Mouse (Mus musculus): Measurements from ENCODE around the gene Vipr2. TPM values are rescaled to one million over a fixed set of nuclear protein-coding genes. Genes with fewer than 3 reads are reported as not detected.

Vipr2 gene
- total and polyA plus RNA-seq, 3 experiments: 0.99 to 2.7 (median 1.2) TPM

GRCm38 (mm10) chr12:116086951-116087600 lies 9.6 kb downstream of the Vipr2 start:
- H3K9ac ChIP-seq (ENCODE audit: low read depth, low read length): no peak overlapping the region
- no peak overlapping the region for H3K27ac ChIP-seq
- H3K79me2 ChIP-seq (replicated peaks; ENCODE audit: control insufficient read depth, insufficient read depth, low read length): no peaks in the 10 kb centered on the region
- no peaks in the 10 kb centered on the region for H3K27me3 ChIP-seq (ENCODE audit: control insufficient read depth, insufficient read depth, low read length)
- H3K36me3 ChIP-seq (ENCODE audit: control insufficient read depth, insufficient read depth, low read length): no peaks in the 10 kb centered on the region
- intact Hi-C loops (cut with DNase I): no loop called here
- no peaks in the 10 kb centered on the region for H3K4me1 ChIP-seq (ENCODE audit: control insufficient read depth, insufficient read depth, low read length)
- TF ChIP-seq EP300 (IDR thresholded peaks at IDR 0.05; ENCODE audit: insufficient read depth, low read depth, low read length): no peak
- TF ChIP-seq CTCF (IDR thresholded peaks at IDR 0.05): no peak
- TF ChIP-seq POLR2A (IDR thresholded peaks at IDR 0.05; ENCODE audit: insufficient read depth, low read depth, low read length): no peak
- WGBS: 79% methylated on average over 5 of the region's 5 CpGs
- H3K4me3 ChIP-seq: no peak overlapping the region
- DNase-seq: no peak

- Histone ChIP-seq H3K4me3 (no peak overlapping the region), H3K27me3 (ENCODE audit: control insufficient read depth, insufficient read depth, low read length) (no peaks in the 10 kb centered on the region), H3K4me1 (ENCODE audit: control insufficient read depth, insufficient read depth, low read length) (no peaks in the 10 kb centered on the region), H3K27ac (no peak overlapping the region), H3K79me2 (replicated peaks; ENCODE audit: control insufficient read depth, insufficient read depth, low read length) (no peaks in the 10 kb centered on the region), H3K36me3 (ENCODE audit: control insufficient read depth, insufficient read depth, low read length) (no peaks in the 10 kb centered on the region), H3K9ac (ENCODE audit: low read depth, low read length) (no peak overlapping the region)
- TF ChIP-seq POLR2A (IDR thresholded peaks at IDR 0.05; ENCODE audit: insufficient read depth, low read depth, low read length): no peak
- no peak for TF ChIP-seq EP300 (IDR thresholded peaks at IDR 0.05; ENCODE audit: insufficient read depth, low read depth, low read length)
- no peak for TF ChIP-seq CTCF (IDR thresholded peaks at IDR 0.05)
- 83% methylated on average over 3 of the region's 3 CpGs for WGBS
- intact Hi-C loops (cut with DNase I): no loop called here
- DNase-seq: no peak
Observed at GRCm38 (mm10) chr12:116089836-116090235, 12.3 kb downstream of the Vipr2 start.

DNA sequence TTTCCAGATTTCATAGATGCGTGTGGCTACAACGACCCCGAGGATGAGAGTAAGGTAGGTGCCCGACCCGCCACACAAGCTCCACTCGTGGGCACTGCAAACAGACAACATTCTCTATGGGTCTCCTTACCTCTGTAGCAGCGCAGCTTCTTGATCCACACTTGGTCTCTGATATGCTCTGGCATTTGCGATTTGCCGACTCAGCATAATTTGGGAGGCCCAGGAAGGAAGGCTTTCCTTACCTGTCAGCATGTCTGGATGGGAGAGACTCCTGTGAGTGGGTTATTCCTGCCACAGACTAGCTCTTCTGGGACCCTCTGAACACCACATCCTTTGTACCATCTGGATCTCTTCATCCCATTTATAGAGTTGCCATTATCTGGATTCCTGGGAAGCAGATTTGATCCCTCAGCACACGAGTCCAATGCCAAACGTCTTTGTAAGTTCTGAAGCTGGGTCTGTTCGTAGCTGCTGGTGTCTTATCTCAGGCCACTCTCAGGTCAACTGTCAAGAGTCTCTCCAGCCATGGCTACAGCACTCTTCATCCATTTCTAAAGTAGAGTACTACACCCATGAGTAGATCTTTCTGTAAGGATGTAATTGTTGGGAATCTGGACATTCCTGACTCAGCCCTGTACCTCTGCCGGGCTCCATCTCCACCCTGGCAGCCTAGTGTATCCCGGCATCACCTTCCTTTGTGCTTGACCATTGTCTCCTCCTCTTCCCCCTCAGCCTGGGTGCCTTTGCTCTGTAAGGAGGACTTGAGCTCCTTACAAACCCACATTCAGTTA lies 17.4 kb downstream of the Vipr2 start:
- 72% methylated on average over 14 of the region's 14 CpGs for WGBS
- intact Hi-C loops (cut with DNase I): no loop called here
- TF ChIP-seq CTCF (IDR thresholded peaks at IDR 0.05): no peak
- no peak for TF ChIP-seq POLR2A (IDR thresholded peaks at IDR 0.05; ENCODE audit: insufficient read depth, low read depth, low read length)
- no peak for TF ChIP-seq EP300 (IDR thresholded peaks at IDR 0.05; ENCODE audit: insufficient read depth, low read depth, low read length)
- H3K27me3 ChIP-seq (ENCODE audit: control insufficient read depth, insufficient read depth, low read length): no peaks in the 10 kb centered on the region
- no peaks in the 10 kb centered on the region for H3K79me2 ChIP-seq (replicated peaks; ENCODE audit: control insufficient read depth, insufficient read depth, low read length)
- H3K4me3 ChIP-seq: no peak overlapping the region
- no peaks in the 10 kb centered on the region for H3K4me1 ChIP-seq (ENCODE audit: control insufficient read depth, insufficient read depth, low read length)
- no peak for DNase-seq
- H3K27ac ChIP-seq: no peak overlapping the region
- H3K36me3 ChIP-seq (ENCODE audit: control insufficient read depth, insufficient read depth, low read length): no peaks in the 10 kb centered on the region
- H3K9ac ChIP-seq (ENCODE audit: low read depth, low read length): no peak overlapping the region

DNA sequence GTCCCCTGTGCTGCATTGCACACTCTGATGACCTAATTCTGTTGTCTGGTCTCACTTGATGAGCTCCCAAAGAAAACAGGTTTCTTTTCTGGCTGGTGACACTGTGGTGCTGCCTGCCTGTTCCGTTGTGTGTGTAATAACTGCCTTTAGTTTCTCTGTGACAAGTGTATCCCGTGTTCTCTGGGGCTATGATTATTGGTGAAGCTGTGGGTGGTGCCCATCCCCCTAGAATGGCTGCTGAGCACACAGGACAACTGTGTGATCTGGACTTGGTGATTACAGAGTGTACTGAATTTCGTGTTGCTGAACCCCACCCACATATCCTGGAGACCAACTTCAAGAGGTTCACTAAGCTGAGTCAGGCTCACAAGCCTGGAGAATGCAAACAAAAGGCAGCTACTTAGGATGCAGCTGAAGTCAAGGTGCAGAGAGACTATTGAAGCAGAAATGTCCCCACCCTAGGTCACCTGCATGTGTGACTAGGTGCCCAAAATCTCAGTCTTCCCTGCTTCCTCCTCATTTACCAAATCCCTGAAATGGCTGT lies 18.9 kb downstream of the Vipr2 start:
- H3K79me2 ChIP-seq (replicated peaks; ENCODE audit: control insufficient read depth, insufficient read depth, low read length): no peaks in the 10 kb centered on the region
- H3K4me3 ChIP-seq: no peak overlapping the region
- TF ChIP-seq CTCF (IDR thresholded peaks at IDR 0.05) (no peak), EP300 (IDR thresholded peaks at IDR 0.05; ENCODE audit: insufficient read depth, low read depth, low read length) (no peak), POLR2A (IDR thresholded peaks at IDR 0.05; ENCODE audit: insufficient read depth, low read depth, low read length) (no peak)
- no peak overlapping the region for H3K27ac ChIP-seq
- no peaks in the 10 kb centered on the region for H3K27me3 ChIP-seq (ENCODE audit: control insufficient read depth, insufficient read depth, low read length)
- intact Hi-C loops (cut with DNase I): no loop called here
- H3K4me1 ChIP-seq (ENCODE audit: control insufficient read depth, insufficient read depth, low read length): no peaks in the 10 kb centered on the region
- no peak for DNase-seq
- WGBS: 50% methylated on average over 3 of the region's 3 CpGs
- H3K9ac ChIP-seq (ENCODE audit: low read depth, low read length): no peak overlapping the region
- H3K36me3 ChIP-seq (ENCODE audit: control insufficient read depth, insufficient read depth, low read length): no peaks in the 10 kb centered on the region

DNA sequence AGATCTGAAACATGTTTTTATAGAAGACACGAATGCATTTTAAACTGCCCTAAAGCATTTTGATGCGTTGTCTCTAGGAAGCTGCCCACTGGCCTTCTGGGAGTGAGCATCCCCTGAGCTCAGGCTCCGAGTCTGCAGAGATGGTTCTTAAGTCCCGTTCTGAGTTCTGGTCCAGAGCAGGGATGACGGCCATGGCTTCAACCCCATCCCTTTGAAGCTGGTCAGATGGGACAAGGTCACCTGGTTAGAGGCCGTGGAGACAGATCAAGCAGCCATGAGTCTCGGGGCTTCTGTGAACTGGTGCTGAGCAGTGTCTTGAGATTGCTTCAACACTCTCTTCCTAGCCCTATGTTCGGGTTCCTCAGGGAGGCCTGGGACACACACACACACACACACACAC lies 19.6 kb downstream of the Vipr2 start:
- no peak for DNase-seq
- intact Hi-C loops (cut with DNase I): no loop called here
- Histone ChIP-seq H3K27ac (no peak overlapping the region), H3K4me1 (ENCODE audit: control insufficient read depth, insufficient read depth, low read length) (no peaks in the 10 kb centered on the region), H3K27me3 (ENCODE audit: control insufficient read depth, insufficient read depth, low read length) (no peaks in the 10 kb centered on the region), H3K36me3 (ENCODE audit: control insufficient read depth, insufficient read depth, low read length) (no peaks in the 10 kb centered on the region), H3K9ac (ENCODE audit: low read depth, low read length) (no peak overlapping the region), H3K4me3 (no peak overlapping the region), H3K79me2 (replicated peaks; ENCODE audit: control insufficient read depth, insufficient read depth, low read length) (no peaks in the 10 kb centered on the region)
- 79% methylated on average over 8 of the region's 8 CpGs for WGBS
- no peak for TF ChIP-seq CTCF (IDR thresholded peaks at IDR 0.05)
- no peak for TF ChIP-seq EP300 (IDR thresholded peaks at IDR 0.05; ENCODE audit: insufficient read depth, low read depth, low read length)
- no peak for TF ChIP-seq POLR2A (IDR thresholded peaks at IDR 0.05; ENCODE audit: insufficient read depth, low read depth, low read length)

- intact Hi-C loops (cut with DNase I): no loop called here
- Histone ChIP-seq H3K4me3 (no peak overlapping the region), H3K79me2 (replicated peaks; ENCODE audit: control insufficient read depth, insufficient read depth, low read length) (no peaks in the 10 kb centered on the region), H3K4me1 (ENCODE audit: control insufficient read depth, insufficient read depth, low read length) (no peaks in the 10 kb centered on the region), H3K27me3 (ENCODE audit: control insufficient read depth, insufficient read depth, low read length) (no peaks in the 10 kb centered on the region), H3K9ac (ENCODE audit: low read depth, low read length) (no peak overlapping the region), H3K36me3 (ENCODE audit: control insufficient read depth, insufficient read depth, low read length) (no peaks in the 10 kb centered on the region), H3K27ac (no peak overlapping the region)
- WGBS: 87% methylated on average over 2 of the region's 2 CpGs
- DNase-seq: no peak
- TF ChIP-seq POLR2A (IDR thresholded peaks at IDR 0.05; ENCODE audit: insufficient read depth, low read depth, low read length): no peak
- no peak for TF ChIP-seq CTCF (IDR thresholded peaks at IDR 0.05)
- TF ChIP-seq EP300 (IDR thresholded peaks at IDR 0.05; ENCODE audit: insufficient read depth, low read depth, low read length): no peak
Observed at GRCm38 (mm10) chr12:116101945-116102344, 24.4 kb downstream of the Vipr2 start.

All from heart, adult 2 months (tissue).